Mouse (Mus musculus): Measurements from ENCODE around the gene Gm11077. TPM values are rescaled to one million over a fixed set of nuclear protein-coding genes. Genes with fewer than 3 reads are reported as not detected.

Gene Gm11077
- polyA plus RNA-seq, 1 experiment from 2014 or later = not detected

DNA sequence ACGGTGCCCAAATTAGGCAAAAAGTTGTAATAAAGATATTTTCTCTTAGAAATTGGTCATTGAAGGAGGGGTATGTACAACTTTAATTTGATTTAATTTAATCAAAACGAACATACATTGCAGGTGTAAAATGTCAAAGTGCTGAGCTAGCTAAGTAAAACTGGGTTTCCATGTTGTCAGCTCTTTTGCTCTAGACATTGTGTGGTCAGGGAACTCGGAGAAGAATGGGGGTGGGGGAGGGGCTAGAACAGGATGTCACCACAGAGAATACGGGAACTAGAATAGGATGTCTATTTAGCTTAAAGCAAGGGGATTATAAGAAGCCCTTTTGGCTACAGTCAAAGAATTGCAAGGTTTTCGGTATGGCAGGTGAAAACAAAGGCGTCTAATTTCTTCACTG is 38.2 kb downstream of the Gm11077 start:
- peak; percentile 27 for DNase-seq (ENCODE audit: low spot score)
- no peak overlapping the region for H3K27ac ChIP-seq (ENCODE audit: low read depth, low read length)

DNA sequence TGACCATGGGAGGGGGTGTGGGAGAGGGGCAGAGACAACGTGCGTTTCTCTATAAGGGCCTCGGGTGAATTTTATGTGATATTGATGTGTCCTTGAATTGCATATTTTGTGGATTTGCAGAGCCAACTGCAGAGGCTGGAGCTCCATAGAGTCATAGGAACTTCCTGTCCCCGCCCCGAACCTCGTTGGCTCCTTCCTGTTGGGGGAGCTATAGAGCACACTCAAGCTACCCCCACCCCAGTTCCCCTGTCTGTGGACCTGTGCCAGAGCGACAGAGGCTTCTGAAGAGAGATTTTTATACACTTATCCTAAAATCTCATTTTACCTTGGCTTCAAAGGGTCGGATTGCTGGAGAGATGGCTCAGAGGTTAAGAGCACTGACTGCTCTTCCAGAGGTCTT is 39.1 kb downstream of the Gm11077 start:
- Histone ChIP-seq H3K36me3 (ENCODE audit: control insufficient read depth, insufficient read depth, low read length) (no peaks in the 10 kb centered on the region), H3K4me1 (replicated peaks; ENCODE audit: control insufficient read depth, insufficient read depth, low read length) (0 out of 2 replicates have a peak, but pooled peaks cover 2% of the 10 kb centered on the region), H3K9me3 (ENCODE audit: control insufficient read depth, low read length) (no peaks in the 10 kb centered on the region), H3K9ac (ENCODE audit: low read depth, low read length) (no peak overlapping the region), H3K4me3 (ENCODE audit: low read depth, low read length) (no peak overlapping the region), H3K27ac (ENCODE audit: low read depth, low read length) (no peak overlapping the region), H3K27me3 (ENCODE audit: control insufficient read depth, insufficient read depth, low read length) (no peaks in the 10 kb centered on the region), H3K4me2 (replicated peaks; ENCODE audit: low read depth, low read length) (no peak overlapping the region)
- no peak for ATAC-seq (ENCODE audit: low FRiP score)
- 84% methylated on average over 8 of the region's 8 CpGs for WGBS
- peak; percentile 4 for DNase-seq (ENCODE audit: low spot score)

More for the DNA sequence above, 38.2 kb downstream of the Gm11077 start:
- Histone ChIP-seq H3K4me2 (replicated peaks; ENCODE audit: low read depth, low read length) (no peak overlapping the region), H3K36me3 (ENCODE audit: control insufficient read depth, insufficient read depth, low read length) (no peaks in the 10 kb centered on the region), H3K4me1 (replicated peaks; ENCODE audit: control insufficient read depth, insufficient read depth, low read length) (0 out of 2 replicates have a peak, but pooled peaks cover 2% of the 10 kb centered on the region), H3K9me3 (ENCODE audit: control insufficient read depth, low read length) (no peaks in the 10 kb centered on the region), H3K4me3 (ENCODE audit: low read depth, low read length) (no peak overlapping the region), H3K27me3 (ENCODE audit: control insufficient read depth, insufficient read depth, low read length) (no peaks in the 10 kb centered on the region), H3K9ac (ENCODE audit: low read depth, low read length) (no peak overlapping the region)
- WGBS = 63% methylated on average over 6 of the region's 6 CpGs
- ATAC-seq (ENCODE audit: low FRiP score) = no peak

DNA sequence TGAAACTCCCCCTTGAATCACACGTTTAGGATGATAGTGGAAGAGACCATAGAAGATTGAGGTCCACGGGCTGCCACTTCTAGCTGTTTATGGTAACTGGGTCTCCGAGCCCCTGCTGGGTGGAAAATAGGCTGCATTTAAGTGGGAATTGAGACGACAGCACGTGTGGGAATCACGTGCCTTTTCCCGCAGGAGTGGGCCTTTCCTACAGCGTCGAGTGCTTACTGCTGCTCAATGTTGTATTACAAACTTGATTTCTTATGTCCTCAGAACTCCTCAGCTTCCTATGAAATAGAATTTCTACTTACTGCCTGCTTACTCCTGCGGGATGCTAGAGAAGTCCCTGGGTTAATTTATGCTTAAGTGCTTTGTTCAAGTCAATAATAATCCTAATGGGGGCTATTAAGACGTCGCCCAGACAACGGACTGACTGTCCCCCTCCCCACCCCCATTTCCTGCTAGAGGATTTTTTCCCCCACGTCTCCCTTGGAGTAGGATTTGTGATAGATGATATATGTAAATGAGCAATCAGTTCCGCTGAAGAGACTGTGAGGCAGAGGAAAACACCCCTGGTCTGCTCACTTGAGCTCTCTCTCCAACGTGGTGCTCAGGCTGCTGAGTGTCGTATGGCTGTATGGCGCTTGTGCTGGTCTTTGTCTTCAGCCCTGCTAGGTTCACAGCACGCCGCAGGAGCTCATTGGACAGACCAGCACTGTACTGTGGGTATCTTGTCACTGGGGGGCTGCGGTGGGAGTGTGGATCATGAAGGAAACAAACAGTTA is 40.0 kb downstream of the Gm11077 start:
- H3K36me3 ChIP-seq (ENCODE audit: control insufficient read depth, insufficient read depth, low read length) = no peaks in the 10 kb centered on the region
- H3K9ac ChIP-seq (ENCODE audit: low read depth, low read length) = no peak overlapping the region
- H3K4me2 ChIP-seq (replicated peaks; ENCODE audit: low read depth, low read length) = no peak overlapping the region

DNA sequence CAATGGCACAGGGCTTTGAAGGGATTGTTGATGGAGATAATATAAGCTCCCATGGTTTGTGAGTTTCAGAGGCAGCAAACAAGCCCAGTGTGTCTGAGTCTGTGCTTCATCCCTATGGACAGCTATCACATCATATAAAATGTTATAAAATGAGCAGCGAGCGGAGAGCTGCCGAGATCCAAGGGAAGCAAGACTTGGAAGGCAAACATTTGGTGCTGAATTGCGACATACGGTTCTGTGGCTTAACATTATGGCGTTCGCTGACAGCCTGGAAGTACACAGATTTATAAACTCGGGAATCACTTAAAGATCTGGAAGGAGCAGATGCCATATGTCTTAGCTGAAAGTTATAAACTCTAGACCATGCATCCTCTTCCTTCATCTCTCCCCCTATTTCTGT is 47.2 kb downstream of the Gm11077 start:
- Histone ChIP-seq H3K27me3 (ENCODE audit: control insufficient read depth, insufficient read depth, low read length) (no peaks in the 10 kb centered on the region), H3K27ac (ENCODE audit: low read depth, low read length) (no peak overlapping the region), H3K9ac (ENCODE audit: low read depth, low read length) (no peak overlapping the region), H3K4me3 (ENCODE audit: low read depth, low read length) (no peak overlapping the region), H3K4me2 (replicated peaks; ENCODE audit: low read depth, low read length) (no peak overlapping the region), H3K9me3 (ENCODE audit: control insufficient read depth, low read length) (no peaks in the 10 kb centered on the region), H3K4me1 (replicated peaks; ENCODE audit: control insufficient read depth, insufficient read depth, low read length) (no peaks in the 10 kb centered on the region), H3K36me3 (ENCODE audit: control insufficient read depth, insufficient read depth, low read length) (no peaks in the 10 kb centered on the region)
- DNase-seq (ENCODE audit: low spot score) (no peak), ATAC-seq (ENCODE audit: low FRiP score) (no peak)
- 92% methylated on average over 8 of the region's 8 CpGs for WGBS

More for the DNA sequence above, 40.0 kb downstream of the Gm11077 start:
- peak; percentile 61 for DNase-seq (ENCODE audit: low spot score)
- ATAC-seq (ENCODE audit: low FRiP score) = peak; percentile 96
- no peaks in the 10 kb centered on the region for H3K9me3 ChIP-seq (ENCODE audit: control insufficient read depth, low read length)
- WGBS = 34% methylated on average over 21 of the region's 21 CpGs
- no peaks in the 10 kb centered on the region for H3K27me3 ChIP-seq (ENCODE audit: control insufficient read depth, insufficient read depth, low read length)
- H3K4me1 ChIP-seq (replicated peaks; ENCODE audit: control insufficient read depth, insufficient read depth, low read length) = 0 out of 2 replicates have a peak, but pooled peaks cover 2% of the 10 kb centered on the region
- peak overlapping the region; percentile 68 for H3K27ac ChIP-seq (ENCODE audit: low read depth, low read length)
- no peak overlapping the region for H3K4me3 ChIP-seq (ENCODE audit: low read depth, low read length)

DNA sequence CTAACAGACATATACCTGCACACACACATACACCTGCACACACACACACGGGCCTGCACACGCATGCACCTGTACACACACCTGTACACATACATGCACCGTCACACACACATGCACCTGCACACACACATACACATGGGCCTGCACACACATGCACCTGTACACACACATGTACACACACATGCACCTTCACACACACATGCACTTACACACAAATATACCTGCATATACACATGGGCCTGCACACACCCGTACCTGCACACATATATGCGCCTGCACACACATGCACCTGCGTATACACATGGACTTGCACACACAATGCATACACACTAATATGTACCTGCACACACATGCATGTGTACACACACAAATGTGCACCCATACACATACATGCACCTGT is 53.4 kb downstream of the Gm11077 start:
- WGBS = 93% methylated on average over 6 of the region's 6 CpGs
- Histone ChIP-seq H3K4me2 (replicated peaks; ENCODE audit: low read depth, low read length) (no peak overlapping the region), H3K36me3 (ENCODE audit: control insufficient read depth, insufficient read depth, low read length) (no peaks in the 10 kb centered on the region), H3K9ac (ENCODE audit: low read depth, low read length) (no peak overlapping the region), H3K4me3 (ENCODE audit: low read depth, low read length) (no peak overlapping the region), H3K27me3 (ENCODE audit: control insufficient read depth, insufficient read depth, low read length) (no peaks in the 10 kb centered on the region), H3K27ac (ENCODE audit: low read depth, low read length) (no peak overlapping the region), H3K4me1 (replicated peaks; ENCODE audit: control insufficient read depth, insufficient read depth, low read length) (no peaks in the 10 kb centered on the region), H3K9me3 (ENCODE audit: control insufficient read depth, low read length) (no peaks in the 10 kb centered on the region)
- DNase-seq (ENCODE audit: low spot score) (no peak), ATAC-seq (ENCODE audit: low FRiP score) (peak; percentile 50)

DNA sequence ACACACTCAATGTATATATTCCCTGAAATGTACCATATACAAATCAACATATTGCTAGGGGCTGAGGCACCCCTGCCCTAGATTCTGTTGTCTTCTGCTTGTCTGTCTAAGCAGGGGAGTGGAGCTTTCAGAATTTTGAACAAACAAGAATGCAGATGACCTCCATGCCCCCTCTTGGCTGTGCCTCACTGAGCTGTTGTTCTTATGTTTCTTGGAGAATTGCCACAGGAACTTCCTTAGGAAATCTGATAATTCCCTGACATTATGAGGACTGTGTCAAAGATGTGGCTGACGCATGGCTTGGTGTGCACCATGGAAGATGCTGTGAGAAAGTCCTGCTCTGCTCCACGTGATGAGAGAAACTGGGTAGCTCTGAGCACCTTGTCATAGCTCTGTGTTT is 57.0 kb downstream of the Gm11077 start:
- no peak for ATAC-seq (ENCODE audit: low FRiP score)
- Histone ChIP-seq H3K9me3 (ENCODE audit: control insufficient read depth, low read length) (no peaks in the 10 kb centered on the region), H3K4me2 (replicated peaks; ENCODE audit: low read depth, low read length) (no peak overlapping the region), H3K4me3 (ENCODE audit: low read depth, low read length) (no peak overlapping the region), H3K27me3 (ENCODE audit: control insufficient read depth, insufficient read depth, low read length) (no peaks in the 10 kb centered on the region), H3K27ac (ENCODE audit: low read depth, low read length) (no peak overlapping the region), H3K9ac (ENCODE audit: low read depth, low read length) (no peak overlapping the region), H3K4me1 (replicated peaks; ENCODE audit: control insufficient read depth, insufficient read depth, low read length) (no peaks in the 10 kb centered on the region), H3K36me3 (ENCODE audit: control insufficient read depth, insufficient read depth, low read length) (no peaks in the 10 kb centered on the region)
- DNase-seq (ENCODE audit: low spot score) = no peak
- 66% methylated on average over 2 of the region's 2 CpGs for WGBS

DNA sequence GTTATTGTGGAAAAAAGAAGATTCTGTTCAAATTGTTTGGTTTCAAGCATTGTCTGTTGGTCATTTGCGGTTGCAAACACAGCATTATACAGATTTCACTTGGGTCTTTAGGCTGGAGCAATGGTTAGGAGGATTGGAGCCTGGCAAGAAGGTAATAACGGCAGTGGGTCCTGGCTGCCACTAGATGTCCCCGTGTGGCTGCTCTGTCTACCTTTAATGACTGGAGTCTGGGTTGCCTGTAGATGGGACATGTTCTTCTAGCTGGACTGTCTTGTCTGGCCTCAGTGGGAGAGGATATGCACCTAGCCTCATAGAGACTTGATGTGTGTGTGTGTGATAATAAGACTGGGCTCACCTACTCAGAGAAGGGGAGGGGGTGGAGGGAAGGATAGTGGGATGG is 60.8 kb downstream of the Gm11077 start:
- WGBS = 51% methylated on average over 3 of the region's 3 CpGs
- Histone ChIP-seq H3K4me1 (replicated peaks; ENCODE audit: control insufficient read depth, insufficient read depth, low read length) (no peaks in the 10 kb centered on the region), H3K36me3 (ENCODE audit: control insufficient read depth, insufficient read depth, low read length) (no peaks in the 10 kb centered on the region), H3K27me3 (ENCODE audit: control insufficient read depth, insufficient read depth, low read length) (no peaks in the 10 kb centered on the region), H3K4me3 (ENCODE audit: low read depth, low read length) (no peak overlapping the region), H3K9ac (ENCODE audit: low read depth, low read length) (no peak overlapping the region), H3K9me3 (ENCODE audit: control insufficient read depth, low read length) (no peaks in the 10 kb centered on the region), H3K4me2 (replicated peaks; ENCODE audit: low read depth, low read length) (no peak overlapping the region), H3K27ac (ENCODE audit: low read depth, low read length) (no peak overlapping the region)
- no peak for DNase-seq (ENCODE audit: low spot score)
- ATAC-seq (ENCODE audit: low FRiP score) = no peak

DNA sequence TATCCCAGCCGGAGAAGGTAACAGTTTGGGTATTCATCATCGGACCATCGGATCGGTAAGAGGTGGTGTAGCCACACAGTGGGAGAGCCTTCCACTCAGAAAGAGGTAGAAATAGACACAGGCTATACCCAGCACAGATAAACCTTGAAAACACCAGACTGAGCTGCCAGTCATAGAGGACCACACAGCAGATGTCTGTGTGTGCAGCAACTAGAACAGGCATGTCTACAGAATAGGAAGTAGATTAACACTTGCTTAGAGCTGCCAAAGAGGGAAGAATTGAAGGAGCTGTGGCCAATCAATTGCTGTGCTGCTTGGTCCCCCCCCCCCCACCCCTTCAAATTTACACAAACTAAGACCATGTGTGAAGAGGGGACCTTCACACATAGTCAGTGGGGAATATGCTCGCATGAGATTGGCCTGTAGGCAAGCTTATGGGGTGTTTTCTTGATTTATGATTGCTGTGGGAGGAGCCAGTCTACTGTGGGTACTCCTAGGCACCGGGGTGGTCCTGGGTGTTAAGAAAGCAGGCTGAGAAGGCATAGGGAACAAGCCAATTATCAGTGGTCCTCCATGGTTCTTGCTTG is 64.7 kb downstream of the Gm11077 start:
- no peak for ATAC-seq (ENCODE audit: low FRiP score)
- no peaks in the 10 kb centered on the region for H3K4me1 ChIP-seq (replicated peaks; ENCODE audit: control insufficient read depth, insufficient read depth, low read length)
- no peak overlapping the region for H3K27ac ChIP-seq (ENCODE audit: low read depth, low read length)
- no peak overlapping the region for H3K4me3 ChIP-seq (ENCODE audit: low read depth, low read length)
- no peaks in the 10 kb centered on the region for H3K36me3 ChIP-seq (ENCODE audit: control insufficient read depth, insufficient read depth, low read length)
- no peaks in the 10 kb centered on the region for H3K27me3 ChIP-seq (ENCODE audit: control insufficient read depth, insufficient read depth, low read length)
- H3K9ac ChIP-seq (ENCODE audit: low read depth, low read length) = no peak overlapping the region
- 89% methylated on average over 6 of the region's 6 CpGs for WGBS
- no peak overlapping the region for H3K4me2 ChIP-seq (replicated peaks; ENCODE audit: low read depth, low read length)
- no peak for DNase-seq (ENCODE audit: low spot score)
- H3K9me3 ChIP-seq (ENCODE audit: control insufficient read depth, low read length) = no peaks in the 10 kb centered on the region

DNA sequence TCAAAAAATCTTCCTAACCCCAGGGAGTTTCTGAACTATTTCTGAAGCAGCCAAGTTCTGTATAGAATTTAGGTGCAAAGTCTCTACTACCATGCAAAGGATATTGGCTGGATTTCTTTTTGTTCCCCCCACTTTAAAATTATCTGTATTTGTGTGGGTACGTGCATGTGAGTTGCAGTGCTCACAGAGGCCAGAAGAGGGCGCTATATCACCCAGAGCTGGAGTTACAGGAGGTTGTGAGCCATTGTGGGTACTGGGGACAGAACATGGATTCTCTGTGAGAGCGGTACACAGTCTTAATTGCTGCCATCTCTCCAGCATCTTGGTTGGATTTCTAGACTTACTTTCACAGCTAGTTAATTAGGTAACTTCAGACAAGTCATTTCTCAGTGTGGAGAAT is 69.8 kb downstream of the Gm11077 start:
- no peaks in the 10 kb centered on the region for H3K36me3 ChIP-seq (ENCODE audit: control insufficient read depth, insufficient read depth, low read length)
- no peak overlapping the region for H3K4me2 ChIP-seq (replicated peaks; ENCODE audit: low read depth, low read length)
- ATAC-seq (ENCODE audit: low FRiP score) (no peak), DNase-seq (ENCODE audit: low spot score) (no peak)
- no peak overlapping the region for H3K27ac ChIP-seq (ENCODE audit: low read depth, low read length)
- WGBS = 67% methylated on average over 3 of the region's 3 CpGs
- no peak overlapping the region for H3K9ac ChIP-seq (ENCODE audit: low read depth, low read length)
- H3K4me1 ChIP-seq (replicated peaks; ENCODE audit: control insufficient read depth, insufficient read depth, low read length) = no peaks in the 10 kb centered on the region
- H3K27me3 ChIP-seq (ENCODE audit: control insufficient read depth, insufficient read depth, low read length) = no peaks in the 10 kb centered on the region
- H3K9me3 ChIP-seq (ENCODE audit: control insufficient read depth, low read length) = no peaks in the 10 kb centered on the region
- no peak overlapping the region for H3K4me3 ChIP-seq (ENCODE audit: low read depth, low read length)
